Mouse (Mus musculus): ENCODE data around the gene Kcnh2.

GRCm38 (mm10) chr5:24381486-24381885 lies 30.1 kb upstream of the Kcnh2 start:
- no peak for TF ChIP-seq CTCF (IDR thresholded peaks at IDR 0.05; ENCODE audit: extremely low read depth, insufficient read depth, insufficient read length, insufficient replicate concordance)
- no peak for TF ChIP-seq POLR2A (IDR thresholded peaks at IDR 0.05; ENCODE audit: low read depth, low read length)

Measured in spleen, adult 2 months (tissue).